Mouse (Mus musculus): ENCODE data around the gene Tmem210. TPM values are rescaled to one million over a fixed set of nuclear protein-coding genes. Genes with fewer than 3 reads are reported as not detected.

The Tmem210 gene
- polyA plus RNA-seq, 1 experiment: not detected

GRCm38 (mm10) chr2:25303931-25304656 is 16.1 kb downstream of the Tmem210 start:
- no peak overlapping the region for H3ac ChIP-seq (ENCODE audit: control insufficient read depth, insufficient read length, low read depth)
- H3K4me3 ChIP-seq (ENCODE audit: insufficient read depth, poor library complexity, severe bottlenecking): no peak overlapping the region
- no peaks in the 10 kb centered on the region for H3K79me3 ChIP-seq (ENCODE audit: low read depth)
- TF ChIP-seq USF1 (IDR thresholded peaks at IDR 0.05; ENCODE audit: low read depth) (no peak), MAX (IDR thresholded peaks at IDR 0.05) (no peak), MYOG (IDR thresholded peaks at IDR 0.05; ENCODE audit: control insufficient read depth, extremely low read depth, insufficient read length) (no peak), CEBPB (IDR thresholded peaks at IDR 0.05; ENCODE audit: low read depth) (no peak), FOSL1 (IDR thresholded peaks at IDR 0.05; ENCODE audit: insufficient read depth, low read length, poor library complexity, severe bottlenecking) (no peak), MYOD1 (IDR thresholded peaks at IDR 0.05; ENCODE audit: control insufficient read depth, insufficient read length, low read depth) (no peak), CTCF (IDR thresholded peaks at IDR 0.05; ENCODE audit: control insufficient read depth, insufficient read depth, insufficient read length) (no peak)
- no peaks in the 10 kb centered on the region for H3K36me3 ChIP-seq (ENCODE audit: control insufficient read depth, insufficient read depth)
- H3K27me3 ChIP-seq (ENCODE audit: control insufficient read depth, insufficient read depth, insufficient read length): peaks cover 46% of the 10 kb centered on the region
- H3K79me2 ChIP-seq (ENCODE audit: control insufficient read depth, insufficient read depth): no peaks in the 10 kb centered on the region

GRCm38 (mm10) chr2:25304657-25305541 is 17.0 kb downstream of the Tmem210 start:
- Histone ChIP-seq H3K79me3 (ENCODE audit: low read depth) (no peaks in the 10 kb centered on the region), H3K27me3 (ENCODE audit: control insufficient read depth, insufficient read depth, insufficient read length) (peaks cover 42% of the 10 kb centered on the region), H3K79me2 (ENCODE audit: control insufficient read depth, insufficient read depth) (no peaks in the 10 kb centered on the region), H3K4me3 (ENCODE audit: insufficient read depth, poor library complexity, severe bottlenecking) (no peak overlapping the region), H3K36me3 (ENCODE audit: control insufficient read depth, insufficient read depth) (no peaks in the 10 kb centered on the region), H3ac (ENCODE audit: control insufficient read depth, insufficient read length, low read depth) (no peak overlapping the region)
- no peak for TF ChIP-seq CEBPB (IDR thresholded peaks at IDR 0.05; ENCODE audit: low read depth)
- TF ChIP-seq MAX (IDR thresholded peaks at IDR 0.05): no peak
- TF ChIP-seq MYOG (IDR thresholded peaks at IDR 0.05; ENCODE audit: control insufficient read depth, extremely low read depth, insufficient read length): no peak
- TF ChIP-seq FOSL1 (IDR thresholded peaks at IDR 0.05; ENCODE audit: insufficient read depth, low read length, poor library complexity, severe bottlenecking): no peak
- no peak for TF ChIP-seq CTCF (IDR thresholded peaks at IDR 0.05; ENCODE audit: control insufficient read depth, insufficient read depth, insufficient read length)
- TF ChIP-seq USF1 (IDR thresholded peaks at IDR 0.05; ENCODE audit: low read depth): no peak
- no peak for TF ChIP-seq MYOD1 (IDR thresholded peaks at IDR 0.05; ENCODE audit: control insufficient read depth, insufficient read length, low read depth)

- Histone ChIP-seq H3K79me2 (ENCODE audit: control insufficient read depth, insufficient read depth) (no peaks in the 10 kb centered on the region), H3K4me3 (ENCODE audit: insufficient read depth, poor library complexity, severe bottlenecking) (no peak overlapping the region)
- no peak for TF ChIP-seq CTCF (IDR thresholded peaks at IDR 0.05; ENCODE audit: control insufficient read depth, insufficient read depth, insufficient read length)
- TF ChIP-seq MYOG (IDR thresholded peaks at IDR 0.05; ENCODE audit: control insufficient read depth, extremely low read depth, insufficient read length): no peak
- TF ChIP-seq USF1 (IDR thresholded peaks at IDR 0.05; ENCODE audit: low read depth): no peak
- TF ChIP-seq CEBPB (IDR thresholded peaks at IDR 0.05; ENCODE audit: low read depth): no peak
- TF ChIP-seq MYOD1 (IDR thresholded peaks at IDR 0.05; ENCODE audit: control insufficient read depth, insufficient read length, low read depth): no peak
- TF ChIP-seq MAX (IDR thresholded peaks at IDR 0.05): no peak
- no peak for TF ChIP-seq FOSL1 (IDR thresholded peaks at IDR 0.05; ENCODE audit: insufficient read depth, low read length, poor library complexity, severe bottlenecking)
These were observed 17.8 kb downstream of the Tmem210 start for GRCm38 (mm10) chr2:25305587-25306359.

GRCm38 (mm10) chr2:25310180-25310579 is 22.2 kb downstream of the Tmem210 start:
- no peak overlapping the region for H3K4me3 ChIP-seq (ENCODE audit: insufficient read depth, poor library complexity, severe bottlenecking)
- H3ac ChIP-seq (ENCODE audit: control insufficient read depth, insufficient read length, low read depth): no peak overlapping the region
- H3K79me3 ChIP-seq (ENCODE audit: low read depth): no peaks in the 10 kb centered on the region
- no peaks in the 10 kb centered on the region for H3K36me3 ChIP-seq (ENCODE audit: control insufficient read depth, insufficient read depth)
- no peak for TF ChIP-seq CTCF (IDR thresholded peaks at IDR 0.05; ENCODE audit: control insufficient read depth, insufficient read depth, insufficient read length)
- no peak for TF ChIP-seq CEBPB (IDR thresholded peaks at IDR 0.05; ENCODE audit: low read depth)
- TF ChIP-seq MYOD1 (IDR thresholded peaks at IDR 0.05; ENCODE audit: control insufficient read depth, insufficient read length, low read depth): no peak
- TF ChIP-seq FOSL1 (IDR thresholded peaks at IDR 0.05; ENCODE audit: insufficient read depth, low read length, poor library complexity, severe bottlenecking): no peak
- no peak for TF ChIP-seq MYOG (IDR thresholded peaks at IDR 0.05; ENCODE audit: control insufficient read depth, extremely low read depth, insufficient read length)
- no peak for TF ChIP-seq USF1 (IDR thresholded peaks at IDR 0.05; ENCODE audit: low read depth)
- TF ChIP-seq MAX (IDR thresholded peaks at IDR 0.05): no peak
- peaks cover 68% of the 10 kb centered on the region for H3K27me3 ChIP-seq (ENCODE audit: control insufficient read depth, insufficient read depth, insufficient read length)
- no peaks in the 10 kb centered on the region for H3K79me2 ChIP-seq (ENCODE audit: control insufficient read depth, insufficient read depth)

More at GRCm38 (mm10) chr2:25305587-25306359, 17.8 kb downstream of the Tmem210 start:
- no peaks in the 10 kb centered on the region for H3K79me3 ChIP-seq (ENCODE audit: low read depth)
- H3K27me3 ChIP-seq (ENCODE audit: control insufficient read depth, insufficient read depth, insufficient read length): peaks cover 51% of the 10 kb centered on the region
- no peak overlapping the region for H3ac ChIP-seq (ENCODE audit: control insufficient read depth, insufficient read length, low read depth)
- H3K36me3 ChIP-seq (ENCODE audit: control insufficient read depth, insufficient read depth): no peaks in the 10 kb centered on the region

GRCm38 (mm10) chr2:25310969-25311368 is 23.0 kb downstream of the Tmem210 start:
- TF ChIP-seq MYOD1 (IDR thresholded peaks at IDR 0.05; ENCODE audit: control insufficient read depth, insufficient read length, low read depth): no peak
- TF ChIP-seq MAX (IDR thresholded peaks at IDR 0.05): no peak
- TF ChIP-seq USF1 (IDR thresholded peaks at IDR 0.05; ENCODE audit: low read depth): no peak
- no peak overlapping the region for H3K4me3 ChIP-seq (ENCODE audit: insufficient read depth, poor library complexity, severe bottlenecking)
- H3ac ChIP-seq (ENCODE audit: control insufficient read depth, insufficient read length, low read depth): no peak overlapping the region
- H3K27me3 ChIP-seq (ENCODE audit: control insufficient read depth, insufficient read depth, insufficient read length): peaks cover 60% of the 10 kb centered on the region
- H3K79me2 ChIP-seq (ENCODE audit: control insufficient read depth, insufficient read depth): no peaks in the 10 kb centered on the region
- no peaks in the 10 kb centered on the region for H3K79me3 ChIP-seq (ENCODE audit: low read depth)
- H3K36me3 ChIP-seq (ENCODE audit: control insufficient read depth, insufficient read depth): no peaks in the 10 kb centered on the region

Measured in C2C12 (cell line).